9 mouse cellular contexts compared by ENCODE assay signal in the genomic region with DNA sequence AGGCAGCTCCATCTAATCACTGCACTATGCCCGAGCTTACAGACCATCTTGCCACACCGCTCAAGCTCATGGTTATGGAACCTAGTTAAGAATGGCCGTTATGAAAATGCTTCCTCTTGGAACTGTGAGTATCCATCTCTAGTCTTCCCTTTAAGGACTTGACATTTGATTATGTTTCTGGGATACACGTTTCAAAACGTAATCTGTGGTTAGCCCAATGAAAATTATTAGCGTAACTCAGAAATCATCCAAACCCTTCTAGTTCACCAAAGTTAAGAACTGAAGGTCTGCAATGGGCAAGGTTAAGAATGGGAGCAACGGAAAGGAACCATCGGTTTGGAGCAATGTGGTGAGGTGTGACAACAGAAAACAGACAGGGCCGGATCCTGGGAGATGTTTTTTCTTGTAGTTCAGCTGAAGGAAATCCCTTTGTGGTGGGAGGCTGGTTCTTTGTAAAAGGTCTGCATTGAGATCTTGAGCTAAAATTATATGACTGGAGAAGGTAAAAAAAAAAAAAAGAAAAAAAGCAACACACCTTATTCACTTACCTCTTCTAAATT. TPM values are rescaled to one million over a fixed set of nuclear protein-coding genes. Genes with fewer than 3 reads are reported as not detected.
A peak's percentile ranks its signal among the peaks of the same experiment; 100 is the strongest.
DNase-seq lines count a peak whose midpoint lies in the region; ATAC-seq and TF ChIP-seq lines count a peak whose summit lies in the region.
"Had no signal": no experiment of that assay in that cellular context is flagged by ENCODE, and none has a peak within 500 bp of the region (broad histone marks: within the 10 kb centered on the region; RNA-seq: fewer than 3 reads in every experiment).

No protein-coding gene starts in this region.

- WGBS in heart, embryonic 13.5 days: 28% methylated on average over 9 of the region's 9 CpGs
- 26% methylated on average over 9 of the region's 9 CpGs for WGBS in heart, embryonic 16.5 days
- 13% methylated on average over 9 of the region's 9 CpGs for WGBS in macrophage (ENCODE audit: missing documents)

- H3K4me2 ChIP-seq in heart, embryonic 13.5 days: peak overlapping the region; percentile 91
- peak overlapping the region; percentile 92 for H3K4me2 ChIP-seq in heart, embryonic 16.5 days (ENCODE audit: low read depth, low read length)

- H3K4me1 ChIP-seq in heart, embryonic 13.5 days: peaks cover 20% of the 10 kb centered on the region
- H3K4me1 ChIP-seq in G1E (ENCODE audit: insufficient read depth, low read depth, low read length): peaks cover 73% of the 10 kb centered on the region
- H3K4me1 ChIP-seq in heart, embryonic 16.5 days (ENCODE audit: control insufficient read depth, insufficient read depth, low read length): peaks cover 12% of the 10 kb centered on the region

- H3K27ac ChIP-seq in heart, embryonic 13.5 days (replicated peaks): no peak overlapping the region
- no peak overlapping the region for H3K27ac ChIP-seq in heart, embryonic 16.5 days (ENCODE audit: low read length)
- H3K27ac ChIP-seq in macrophage: no peak overlapping the region

- no peaks in the 10 kb centered on the region for H3K9me3 ChIP-seq in heart, embryonic 13.5 days
- H3K9me3 ChIP-seq in G1E (replicated peaks): no peaks in the 10 kb centered on the region
- no peaks in the 10 kb centered on the region for H3K9me3 ChIP-seq in heart, embryonic 16.5 days (replicated peaks; ENCODE audit: control insufficient read depth, low read length)

- TF ChIP-seq CTCF in G1E (IDR thresholded peaks at IDR 0.05; ENCODE audit: low read depth, low read length): no peak

- no peak for ATAC-seq in heart, embryonic 13.5 days (ENCODE audit: extremely low read depth, insufficient number of reproducible peaks, low FRiP score, low TSS enrichment)
- ATAC-seq in G1E (ENCODE audit: extremely low read depth, insufficient number of reproducible peaks, low FRiP score, poor library complexity, severe bottlenecking): no peak
- no peak for ATAC-seq in heart, embryonic 16.5 days (replicated peaks; ENCODE audit: extremely low read depth, insufficient read depth, low FRiP score)

- no peaks in the 10 kb centered on the region for H3K36me3 ChIP-seq in heart, embryonic 13.5 days
- H3K36me3 ChIP-seq in G1E (replicated peaks) (peaks cover 35% of the 10 kb centered on the region), macrophage (ENCODE audit: inconsistent target) (no peaks in the 10 kb centered on the region)
- no peaks in the 10 kb centered on the region for H3K36me3 ChIP-seq in heart, embryonic 16.5 days (ENCODE audit: control insufficient read depth, insufficient read depth)

- H3K4me3 ChIP-seq in heart, embryonic 13.5 days: peak overlapping the region; percentile 94
- H3K4me3 ChIP-seq in G1E (ENCODE audit: low read depth, low read length) (peak overlapping the region; percentile 95), macrophage (ENCODE audit: inconsistent target) (peak overlapping the region; percentile 50)
- peak overlapping the region; percentile 96 for H3K4me3 ChIP-seq in heart, embryonic 16.5 days (ENCODE audit: low read length)

- DNase-seq in heart, postnatal 36 days: no peak
- no peak for DNase-seq in G1E (ENCODE audit: low spot score)
- no peak for DNase-seq in adrenal gland, adult 8-10 months
- no peak for DNase-seq in urinary bladder, postnatal 36 days (ENCODE audit: low spot score in 2 of 2)
- DNase-seq in testis, postnatal 14 days (ENCODE audit: low spot score): no peak

- intact Hi-C loops in heart, postnatal 36 days (cut with DNase I): loop anchor here (2.0 to 5.0 kb wide), 4 partner anchors 25 to 145 kb away; partner anchors contain the start of genes Casp3 and Primpol

- no peaks in the 10 kb centered on the region for H3K27me3 ChIP-seq in heart, embryonic 13.5 days (replicated peaks)
- H3K27me3 ChIP-seq in G1E (ENCODE audit: insufficient read depth, low read length): no peaks in the 10 kb centered on the region
- H3K27me3 ChIP-seq in heart, embryonic 16.5 days (ENCODE audit: control insufficient read depth, insufficient read depth, low read length): no peaks in the 10 kb centered on the region
- H3K27me3 ChIP-seq: Patski had no signal

- H3K9ac ChIP-seq in heart, embryonic 13.5 days: peak overlapping the region; percentile 92
- H3K9ac ChIP-seq in heart, embryonic 16.5 days (ENCODE audit: low read length): peak overlapping the region; percentile 95

- peaks cover 54% of the 10 kb centered on the region for H3K79me2 ChIP-seq in macrophage (ENCODE audit: inconsistent target)

RNA-seq across cellular contexts. Expression of gene Acsl1, which starts 1.2 kb away (rescaled TPM):
- 21.0 and 21.4 TPM in 2 replicates for polyA plus RNA-seq in heart, embryonic 13.5 days (2015; fragmentation: Nextera tagmentation; extraction: Ambion mirVana)
- 1,000 to 10,000 TPM in 1 of 2 experiments, 100 to 1,000 TPM in 1; 996 to 1,034 TPM for total RNA-seq in heart, postnatal 36 days (2021)
- total RNA-seq in G1E (2014; fragmentation: Nextera tagmentation): 143 and 149 TPM in 2 replicates
- 48.6 and 55.0 TPM in 2 replicates for total RNA-seq in G1E (2017)
- 19.4 and 27.0 TPM in 2 replicates for polyA plus RNA-seq in G1E (2012)
- 88.1 and 94.7 TPM in 2 replicates for polyA plus RNA-seq in heart, embryonic 16.5 days (2015; fragmentation: Nextera tagmentation; extraction: Ambion mirVana)
- total RNA-seq in macrophage (2018; cell fraction: chromatin; rRNA removed): 100 to 1,000 TPM in 12 of 26 experiments, 10 to 100 TPM in 14; 29.5 to 856 (median 87.0) TPM
- total RNA-seq in macrophage (2018; cell fraction: cytosol; rRNA removed): 100 to 1,000 TPM in 5 of 26 experiments, 10 to 100 TPM in 21; 20.1 to 243 (median 49.5) TPM
- 100 to 1,000 TPM in 13 of 26 experiments, 10 to 100 TPM in 13; 25.8 to 675 (median 80.4) TPM for total RNA-seq in macrophage (2018; cell fraction: nucleus; rRNA removed)
- 17.4 to 22.9 TPM (median 20.4 TPM) in 3 replicates for polyA plus RNA-seq in macrophage (2018)
- total RNA-seq in adrenal gland, adult 8-10 months (2022): 100 to 1,000 TPM; 168 to 361 (median 321) TPM
